ENCODE assay signal across 27 mouse cellular contexts in the genomic region with DNA sequence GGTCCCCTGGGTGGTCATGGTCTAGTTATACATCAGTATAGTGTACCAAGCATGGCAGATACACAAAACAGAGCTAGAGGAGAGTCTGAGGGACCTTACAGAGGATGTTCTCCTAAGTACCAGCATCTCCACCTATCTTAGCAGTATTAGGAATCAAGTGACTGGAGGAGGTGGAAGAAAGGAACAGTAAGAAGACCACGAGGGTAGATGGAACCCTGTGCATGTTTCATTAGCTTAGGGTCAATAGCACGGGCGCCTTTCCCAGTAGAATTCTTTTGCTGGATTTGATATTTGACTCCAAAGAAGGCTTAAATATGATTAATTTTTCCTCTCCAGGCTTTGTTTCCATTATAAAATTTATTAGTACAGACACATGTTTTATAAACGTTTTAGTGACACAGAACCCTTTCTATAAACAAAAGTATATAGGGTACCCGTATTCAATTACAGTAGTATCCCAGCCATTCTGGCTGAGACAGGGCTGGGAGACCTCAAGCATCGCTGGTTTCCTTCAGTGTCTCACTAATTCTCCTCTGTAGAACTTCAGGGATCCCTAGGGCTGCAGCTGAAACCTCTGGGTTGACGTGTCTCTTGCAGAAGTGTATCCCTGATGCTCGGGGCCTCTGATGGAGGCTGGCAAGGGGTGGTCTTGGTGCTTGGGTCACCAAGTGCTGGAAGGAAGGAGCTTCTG. TPM values are rescaled to one million over a fixed set of nuclear protein-coding genes. Genes with fewer than 3 reads are reported as not detected.
A peak's percentile ranks its signal among the peaks of the same experiment; 100 is the strongest.
DNase-seq lines count a peak whose midpoint lies in the region; ATAC-seq and TF ChIP-seq lines count a peak whose summit lies in the region.
"Had no signal": no experiment of that assay in that cellular context is flagged by ENCODE, and none has a peak within 500 bp of the region (broad histone marks: within the 10 kb centered on the region; RNA-seq: fewer than 3 reads in every experiment).

No protein-coding gene starts in this region.

- no peak overlapping the region for H3K9ac ChIP-seq in kidney, embryonic 14.5 days (ENCODE audit: low read depth, low read length)
- H3K9ac ChIP-seq in limb, embryonic 12.5 days (replicated peaks) = no peak overlapping the region
- no peak overlapping the region for H3K9ac ChIP-seq in limb, embryonic 15.5 days
- H3K9ac ChIP-seq in stomach, postnatal 0 days (ENCODE audit: low read length) = no peak overlapping the region
- H3K9ac ChIP-seq in midbrain, embryonic 16.5 days (ENCODE audit: low read depth, low read length) = no peak overlapping the region
- H3K9ac ChIP-seq: embryonic facial prominence, embryonic 15.5 days; forebrain, embryonic 12.5 days; heart, embryonic 15.5 days; hindbrain, embryonic 13.5 days had no signal

- WGBS in kidney, embryonic 14.5 days = 29% methylated on average over 8 of the region's 8 CpGs
- 72% methylated on average over 8 of the region's 8 CpGs for WGBS in limb, embryonic 12.5 days
- 89% methylated on average over 8 of the region's 8 CpGs for WGBS in limb, embryonic 10.5 days
- 60% methylated on average over 8 of the region's 8 CpGs for WGBS in limb, embryonic 15.5 days
- 43% methylated on average over 8 of the region's 8 CpGs for WGBS in stomach, postnatal 0 days
- WGBS in cerebellum, adult 2 months = 92% methylated on average over 8 of the region's 8 CpGs
- WGBS in midbrain, embryonic 16.5 days = 87% methylated on average over 8 of the region's 8 CpGs

- no peak overlapping the region for H3K4me3 ChIP-seq in kidney, embryonic 14.5 days (ENCODE audit: low read length)
- no peak overlapping the region for H3K4me3 ChIP-seq in limb, embryonic 12.5 days (replicated peaks)
- no peak overlapping the region for H3K4me3 ChIP-seq in limb, embryonic 10.5 days
- no peak overlapping the region for H3K4me3 ChIP-seq in limb, embryonic 15.5 days
- no peak overlapping the region for H3K4me3 ChIP-seq in stomach, postnatal 0 days (ENCODE audit: low read depth, low read length)
- no peak overlapping the region for H3K4me3 ChIP-seq in cerebellum, adult 2 months (replicated peaks; ENCODE audit: insufficient read depth, low read depth, low read length)
- H3K4me3 ChIP-seq in midbrain, embryonic 16.5 days (ENCODE audit: low read depth, low read length) = no peak overlapping the region
- H3K4me3 ChIP-seq: embryonic facial prominence, embryonic 15.5 days; forebrain, embryonic 12.5 days; heart, adult 2 months; heart, embryonic 15.5 days; hindbrain, embryonic 13.5 days had no signal

- no peak overlapping the region for H3K4me2 ChIP-seq in kidney, embryonic 14.5 days (replicated peaks; ENCODE audit: low read depth, low read length)
- no peak overlapping the region for H3K4me2 ChIP-seq in limb, embryonic 12.5 days
- no peak overlapping the region for H3K4me2 ChIP-seq in limb, embryonic 15.5 days
- H3K4me2 ChIP-seq in stomach, postnatal 0 days (replicated peaks; ENCODE audit: low read depth) = no peak overlapping the region
- H3K4me2 ChIP-seq in midbrain, embryonic 16.5 days (ENCODE audit: low read length) = no peak overlapping the region
- H3K4me2 ChIP-seq: embryonic facial prominence, embryonic 15.5 days; forebrain, embryonic 12.5 days; heart, embryonic 11.5 days; heart, embryonic 15.5 days; hindbrain, embryonic 13.5 days had no signal

- no peaks in the 10 kb centered on the region for H3K27me3 ChIP-seq in kidney, embryonic 14.5 days (ENCODE audit: control insufficient read depth, insufficient read depth, low read length)
- no peaks in the 10 kb centered on the region for H3K27me3 ChIP-seq in limb, embryonic 12.5 days
- no peaks in the 10 kb centered on the region for H3K27me3 ChIP-seq in limb, embryonic 10.5 days (ENCODE audit: low read depth, poor library complexity, severe bottlenecking)
- no peaks in the 10 kb centered on the region for H3K27me3 ChIP-seq in limb, embryonic 15.5 days
- no peaks in the 10 kb centered on the region for H3K27me3 ChIP-seq in stomach, postnatal 0 days (ENCODE audit: control insufficient read depth, insufficient read depth, low read length)
- H3K27me3 ChIP-seq in cerebellum, adult 2 months (ENCODE audit: control insufficient read depth, insufficient read depth, low read length) = no peaks in the 10 kb centered on the region
- no peaks in the 10 kb centered on the region for H3K27me3 ChIP-seq in midbrain, embryonic 16.5 days (ENCODE audit: control insufficient read depth, insufficient read depth, low read depth, low read length)
- H3K27me3 ChIP-seq: embryonic facial prominence, embryonic 15.5 days; forebrain, embryonic 12.5 days; heart, embryonic 15.5 days; hindbrain, embryonic 13.5 days; Patski had no signal

- peak; percentile 28; the same call in 1 of the 2 replicates for ATAC-seq in kidney, embryonic 14.5 days (ENCODE audit: low FRiP score, low TSS enrichment)
- ATAC-seq in limb, embryonic 12.5 days (ENCODE audit: insufficient number of reproducible peaks, insufficient read depth, low FRiP score, low TSS enrichment, low read depth) = no peak
- no peak for ATAC-seq in limb, embryonic 15.5 days (ENCODE audit: insufficient number of reproducible peaks, low FRiP score, low TSS enrichment, low read depth)
- peak; percentile 56; the same call in 1 of the 2 replicates for ATAC-seq in stomach, postnatal 0 days (ENCODE audit: low FRiP score, low TSS enrichment)
- ATAC-seq in midbrain, embryonic 16.5 days = no peak
- ATAC-seq: activated CD4-positive, CD25-positive, alpha-beta regulatory T cell, adult 4 months; forebrain, embryonic 16.5 days; Patski had no signal

- H3K27ac ChIP-seq in kidney, embryonic 14.5 days (ENCODE audit: low read depth, low read length) = no peak overlapping the region; the same call in 1 of the 2 replicates
- peak overlapping the region; percentile 53 for H3K27ac ChIP-seq in limb, embryonic 12.5 days
- H3K27ac ChIP-seq in limb, embryonic 10.5 days = no peak overlapping the region
- peak overlapping the region; percentile 67 for H3K27ac ChIP-seq in limb, embryonic 15.5 days
- peak overlapping the region; percentile 61 for H3K27ac ChIP-seq in stomach, postnatal 0 days (replicated peaks)
- H3K27ac ChIP-seq in cerebellum, adult 2 months (ENCODE audit: insufficient read depth, low read length) = no peak overlapping the region
- H3K27ac ChIP-seq in midbrain, embryonic 16.5 days (ENCODE audit: low read length) = no peak overlapping the region
- H3K27ac ChIP-seq: forebrain, embryonic 12.5 days; heart, adult 2 months; heart, embryonic 15.5 days; hindbrain, embryonic 13.5 days had no signal

- 0 out of 2 replicates have a peak, but pooled peaks cover 2% of the 10 kb centered on the region for H3K4me1 ChIP-seq in kidney, embryonic 14.5 days (ENCODE audit: control insufficient read depth, insufficient read depth, low read length)
- peaks cover 3% of the 10 kb centered on the region for H3K4me1 ChIP-seq in limb, embryonic 12.5 days (replicated peaks)
- no peaks in the 10 kb centered on the region for H3K4me1 ChIP-seq in limb, embryonic 10.5 days
- H3K4me1 ChIP-seq in limb, embryonic 15.5 days = 0 out of 2 replicates have a peak, but pooled peaks cover 7% of the 10 kb centered on the region
- no peaks in the 10 kb centered on the region for H3K4me1 ChIP-seq in stomach, postnatal 0 days (replicated peaks; ENCODE audit: control insufficient read depth, insufficient read depth)
- H3K4me1 ChIP-seq in cerebellum, adult 2 months (ENCODE audit: control insufficient read depth, insufficient read depth, low read length) = peaks cover 9% of the 10 kb centered on the region; the same call in 1 of the 2 replicates
- H3K4me1 ChIP-seq in midbrain, embryonic 16.5 days (ENCODE audit: control insufficient read depth, insufficient read depth, low read length) = no peaks in the 10 kb centered on the region
- H3K4me1 ChIP-seq: heart, embryonic 15.5 days had no signal

- no peaks in the 10 kb centered on the region for H3K9me3 ChIP-seq in kidney, embryonic 14.5 days (ENCODE audit: control insufficient read depth, low read length)
- H3K9me3 ChIP-seq in limb, embryonic 12.5 days = no peaks in the 10 kb centered on the region
- H3K9me3 ChIP-seq in limb, embryonic 10.5 days (replicated peaks) = no peaks in the 10 kb centered on the region
- no peaks in the 10 kb centered on the region for H3K9me3 ChIP-seq in limb, embryonic 15.5 days
- H3K9me3 ChIP-seq in stomach, postnatal 0 days (ENCODE audit: control insufficient read depth, low read length) = no peaks in the 10 kb centered on the region
- no peaks in the 10 kb centered on the region for H3K9me3 ChIP-seq in midbrain, embryonic 16.5 days (replicated peaks; ENCODE audit: control insufficient read depth, low read length, poor library complexity, severe bottlenecking)
- H3K9me3 ChIP-seq: embryonic facial prominence, embryonic 15.5 days; forebrain, embryonic 12.5 days; heart, embryonic 15.5 days; hindbrain, embryonic 13.5 days had no signal

- no peaks in the 10 kb centered on the region for H3K36me3 ChIP-seq in kidney, embryonic 14.5 days (ENCODE audit: control insufficient read depth, insufficient read depth, low read length)
- H3K36me3 ChIP-seq in limb, embryonic 12.5 days = no peaks in the 10 kb centered on the region
- H3K36me3 ChIP-seq in limb, embryonic 10.5 days = no peaks in the 10 kb centered on the region
- no peaks in the 10 kb centered on the region for H3K36me3 ChIP-seq in limb, embryonic 15.5 days
- no peaks in the 10 kb centered on the region for H3K36me3 ChIP-seq in stomach, postnatal 0 days (ENCODE audit: control insufficient read depth, insufficient read depth, low read length)
- H3K36me3 ChIP-seq in midbrain, embryonic 16.5 days (ENCODE audit: control insufficient read depth, insufficient read depth, low read length) = no peaks in the 10 kb centered on the region
- H3K36me3 ChIP-seq: embryonic facial prominence, embryonic 15.5 days; forebrain, embryonic 12.5 days; heart, embryonic 15.5 days; hindbrain, embryonic 13.5 days had no signal

- TF ChIP-seq CTCF in stomach, postnatal 0 days (IDR thresholded peaks at IDR 0.05; ENCODE audit: low read depth) = no peak
- no peak for TF ChIP-seq CTCF in cerebellum, adult 2 months (IDR thresholded peaks at IDR 0.05; ENCODE audit: borderline replicate concordance, insufficient read depth, low read depth, low read length)

- no peak for TF ChIP-seq EP300 in stomach, postnatal 0 days (optimal IDR thresholded peaks at IDR 0.05)

- no peak for TF ChIP-seq POLR2A in cerebellum, adult 2 months (IDR thresholded peaks at IDR 0.05; ENCODE audit: borderline replicate concordance, insufficient read depth, low read length)

- no peak for DNase-seq in kidney, adult 9 months
- no peak for DNase-seq in limb, embryonic 10.5 days (ENCODE audit: low spot score)
- DNase-seq in stomach, postnatal 0 days (ENCODE audit: low spot score) = no peak
- no peak for DNase-seq in cerebellum, adult 2 months
- DNase-seq: adrenal gland, postnatal 25 days; cerebellum, adult 8-10 months; cerebellum, postnatal 14 days; embryo, embryonic 11 days; gastrocnemius, postnatal 14 days; heart, adult 2 months; heart, postnatal 14 days had no signal

RNA-seq across cellular contexts. Expression of gene Rpl37a, which starts 33.9 kb away (rescaled TPM):
- 2,102 and 2,490 TPM in 2 replicates for polyA plus RNA-seq in kidney, embryonic 14.5 days (2014; fragmentation: Nextera tagmentation; extraction: Ambion mirVana)
- 1,908 and 1,948 TPM in 2 replicates for polyA plus RNA-seq in limb, embryonic 12.5 days (2016; fragmentation: Nextera tagmentation; extraction: Ambion mirVana)
- 1,350 and 1,492 TPM in 2 replicates for polyA plus RNA-seq in limb, embryonic 10.5 days (2016; fragmentation: Nextera tagmentation; extraction: Ambion mirVana)
- polyA plus RNA-seq in limb, embryonic 15.5 days (2015; fragmentation: Nextera tagmentation; extraction: Ambion mirVana) = 1,437 and 1,953 TPM in 2 replicates
- 2,096 and 2,231 TPM in 2 replicates for polyA plus RNA-seq in stomach, postnatal 0 days (2015; fragmentation: Nextera tagmentation; extraction: Ambion mirVana)
- 575 and 649 TPM in 2 replicates for polyA plus RNA-seq in cerebellum, adult 2 months (2012; rRNA removed)
- polyA plus RNA-seq in midbrain, embryonic 16.5 days (2015; fragmentation: Nextera tagmentation; extraction: Ambion mirVana) = 821 and 838 TPM in 2 replicates

RNA-seq across cellular contexts. Expression of gene Ankar, which starts 44.6 kb away (rescaled TPM):
- not detected in 2 replicates for polyA plus RNA-seq in kidney, embryonic 14.5 days (2014; fragmentation: Nextera tagmentation; extraction: Ambion mirVana)
- polyA plus RNA-seq in limb, embryonic 12.5 days (2016; fragmentation: Nextera tagmentation; extraction: Ambion mirVana) = not detected in 2 replicates
- polyA plus RNA-seq in limb, embryonic 10.5 days (2016; fragmentation: Nextera tagmentation; extraction: Ambion mirVana) = not detected in 2 replicates
- not detected in 2 replicates for polyA plus RNA-seq in limb, embryonic 15.5 days (2015; fragmentation: Nextera tagmentation; extraction: Ambion mirVana)
- polyA plus RNA-seq in stomach, postnatal 0 days (2015; fragmentation: Nextera tagmentation; extraction: Ambion mirVana) = not detected in 2 replicates
- not detected in 2 replicates for polyA plus RNA-seq in cerebellum, adult 2 months (2012; rRNA removed)
- 0.05 TPM in 1 of 2 replicates, not detected in the other for polyA plus RNA-seq in midbrain, embryonic 16.5 days (2015; fragmentation: Nextera tagmentation; extraction: Ambion mirVana)
- polyA plus RNA-seq: activated CD4-positive, CD25-positive, alpha-beta regulatory T cell, adult 4 months; adrenal gland, adult 2 months; C2C12; embryonic facial prominence, embryonic 11.5 days; embryonic facial prominence, embryonic 15.5 days; forebrain, embryonic 12.5 days; forebrain, embryonic 16.5 days; frontal cortex, adult 2 months; heart, adult 2 months; heart, embryonic 11.5 days; heart, embryonic 15.5 days; hindbrain, embryonic 13.5 days; Patski had no signal

Comparison
In these comparisons a context has a peak if more than half of its experiments do, and no peak if none do; other contexts are left out.
1. H3K27ac ChIP-seq: peak in limb, embryonic 12.5 days (single experiment), limb, embryonic 15.5 days (single experiment) and stomach, postnatal 0 days (single experiment); none in kidney, embryonic 14.5 days (single experiment), limb, embryonic 10.5 days (single experiment), cerebellum, adult 2 months (single experiment) and midbrain, embryonic 16.5 days (single experiment).
2. ATAC-seq: peak in kidney, embryonic 14.5 days (single experiment) and stomach, postnatal 0 days (single experiment); none in limb, embryonic 12.5 days (single experiment), limb, embryonic 15.5 days (single experiment) and midbrain, embryonic 16.5 days (single experiment).